Comparison of ENCODE assay signal across 11 mouse cellular contexts in genomic region chr14:48198190-48198954, GRCm38 (mm10).
DNase-seq lines count a peak whose midpoint lies in the region; ATAC-seq and TF ChIP-seq lines count a peak whose summit lies in the region.
"Had no signal": no experiment of that assay in that cellular context is flagged by ENCODE, and none has a peak within 500 bp of the region (broad histone marks: within the 10 kb centered on the region; RNA-seq: fewer than 3 reads in every experiment).

No protein-coding gene starts in this region.

- no peak for TF ChIP-seq CTCF in layer of hippocampus, adult 2 months (conservative IDR thresholded peaks at IDR 0.05)

- ATAC-seq in forebrain, embryonic 14.5 days: no peak
- no peak for ATAC-seq in forebrain, embryonic 16.5 days

- H3K27ac ChIP-seq in forebrain, embryonic 14.5 days (ENCODE audit: low read depth, low read length): no peak overlapping the region
- no peak overlapping the region for H3K27ac ChIP-seq in forebrain, embryonic 10.5 days
- peak overlapping the region; percentile 54; the same call in 1 of the 2 replicates for H3K27ac ChIP-seq in layer of hippocampus, adult 2 months
- H3K27ac ChIP-seq in forebrain, embryonic 16.5 days (ENCODE audit: low read length): no peak overlapping the region
- H3K27ac ChIP-seq: left cerebral cortex, adult 2 months had no signal

- peaks cover 21% of the 10 kb centered on the region for H3K4me1 ChIP-seq in forebrain, embryonic 14.5 days (ENCODE audit: control insufficient read depth, insufficient read depth, low read length)
- H3K4me1 ChIP-seq in forebrain, embryonic 10.5 days: peaks cover 46% of the 10 kb centered on the region
- H3K4me1 ChIP-seq in forebrain, embryonic 16.5 days (replicated peaks; ENCODE audit: control insufficient read depth, insufficient read depth, low read length): peaks cover 23% of the 10 kb centered on the region

- no peaks in the 10 kb centered on the region for H3K36me3 ChIP-seq in forebrain, embryonic 14.5 days (ENCODE audit: control insufficient read depth, insufficient read depth, low read length)
- no peaks in the 10 kb centered on the region for H3K36me3 ChIP-seq in forebrain, embryonic 10.5 days (replicated peaks)
- H3K36me3 ChIP-seq in forebrain, embryonic 16.5 days (ENCODE audit: control insufficient read depth, insufficient read depth): no peaks in the 10 kb centered on the region

- no peaks in the 10 kb centered on the region for H3K9me3 ChIP-seq in forebrain, embryonic 14.5 days (replicated peaks; ENCODE audit: control insufficient read depth, low read length)
- H3K9me3 ChIP-seq in forebrain, embryonic 10.5 days: no peaks in the 10 kb centered on the region
- H3K9me3 ChIP-seq in forebrain, embryonic 16.5 days (ENCODE audit: control insufficient read depth, low read length): no peaks in the 10 kb centered on the region

- 37% methylated on average over 8 of the region's 8 CpGs for WGBS in forebrain, embryonic 14.5 days
- WGBS in forebrain, embryonic 10.5 days: 70% methylated on average over 8 of the region's 8 CpGs
- WGBS in forebrain, embryonic 16.5 days: 34% methylated on average over 8 of the region's 8 CpGs

- no peak overlapping the region for H3K4me2 ChIP-seq in forebrain, embryonic 14.5 days (ENCODE audit: low read length)
- no peak overlapping the region for H3K4me2 ChIP-seq in forebrain, embryonic 16.5 days (ENCODE audit: low read length)

- no peaks in the 10 kb centered on the region for H3K27me3 ChIP-seq in forebrain, embryonic 14.5 days (replicated peaks; ENCODE audit: control insufficient read depth, insufficient read depth, low read length)
- no peaks in the 10 kb centered on the region for H3K27me3 ChIP-seq in forebrain, embryonic 10.5 days (ENCODE audit: poor library complexity, severe bottlenecking)
- no peaks in the 10 kb centered on the region for H3K27me3 ChIP-seq in forebrain, embryonic 16.5 days (replicated peaks; ENCODE audit: control insufficient read depth, insufficient read depth, low read length)

- H3K9ac ChIP-seq in forebrain, embryonic 14.5 days (ENCODE audit: low read length): no peak overlapping the region
- no peak overlapping the region for H3K9ac ChIP-seq in forebrain, embryonic 16.5 days (replicated peaks; ENCODE audit: low read depth, low read length)

- DNase-seq in forebrain, embryonic 14.5 days (ENCODE audit: low spot score): peak; percentile 54
- DNase-seq in forebrain, embryonic 10.5 days (ENCODE audit: extremely low spot score, low spot score): no peak
- no peak for DNase-seq in layer of hippocampus, adult 2 months (ENCODE audit: low spot score in 2 of 2)
- no peak for DNase-seq in layer of hippocampus, adult 8-10 months (ENCODE audit: low spot score in 2 of 2)
- DNase-seq in heart, postnatal 4 days: peak; percentile 50
- peak; percentile 75 for DNase-seq in lung, postnatal 36 days
- DNase-seq in thymus, adult 18-20 months: no peak
- DNase-seq: B cell, adult 2 months; gastrocnemius, postnatal 25 days had no signal

- H3K4me3 ChIP-seq in forebrain, embryonic 14.5 days (ENCODE audit: low read depth, low read length): no peak overlapping the region
- H3K4me3 ChIP-seq in forebrain, embryonic 10.5 days: no peak overlapping the region
- H3K4me3 ChIP-seq in layer of hippocampus, adult 2 months: no peak overlapping the region
- H3K4me3 ChIP-seq in forebrain, embryonic 16.5 days (replicated peaks; ENCODE audit: low read length): no peak overlapping the region
- H3K4me3 ChIP-seq: left cerebral cortex, adult 2 months had no signal

Comparison
In these comparisons a context has a peak if more than half of its experiments do, and no peak if none do; other contexts are left out.
1. DNase-seq: peak in forebrain, embryonic 14.5 days (single experiment), heart, postnatal 4 days (single experiment) and lung, postnatal 36 days (single experiment); none in forebrain, embryonic 10.5 days (single experiment), layer of hippocampus, adult 2 months (0 of 2), layer of hippocampus, adult 8-10 months (0 of 2) and thymus, adult 18-20 months (0 of 2).